Mouse (Mus musculus): ENCODE measurements around the gene Rhox4d. TPM values are rescaled to one million over a fixed set of nuclear protein-coding genes. Genes with fewer than 3 reads are reported as not detected.
"Not testable (repeated sequence)": the region's sequence is repeated elsewhere in the genome, so short reads cannot be mapped to it uniquely, and the experiment has no call there.

Rhox4d gene
- total RNA-seq (2022): not detected

DNA sequence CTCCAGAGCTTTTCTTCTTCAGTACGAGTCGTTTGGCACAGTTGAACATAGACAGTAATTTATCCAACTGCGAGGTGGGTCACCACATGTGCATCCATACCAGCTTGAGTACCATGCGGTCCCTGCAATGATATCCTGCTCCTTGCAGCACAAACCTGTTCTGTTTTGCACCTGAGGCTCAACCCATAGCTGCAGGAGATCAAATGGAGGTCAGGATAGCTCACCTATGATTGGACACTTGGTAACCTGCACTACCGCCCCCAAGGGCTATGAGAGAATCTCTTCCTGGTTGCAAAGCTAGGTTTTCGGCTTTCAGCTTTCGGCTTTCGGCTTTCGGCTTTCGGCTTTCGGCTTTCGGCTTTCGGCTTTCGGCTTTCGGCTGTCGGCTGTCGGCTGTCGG is at the start of gene Rhox4d:
Rhox4d (plus strand) TSS at position 301 of the 400 bp plus-strand sequence.
- not testable (repeated sequence) for DNase-seq

DNA sequence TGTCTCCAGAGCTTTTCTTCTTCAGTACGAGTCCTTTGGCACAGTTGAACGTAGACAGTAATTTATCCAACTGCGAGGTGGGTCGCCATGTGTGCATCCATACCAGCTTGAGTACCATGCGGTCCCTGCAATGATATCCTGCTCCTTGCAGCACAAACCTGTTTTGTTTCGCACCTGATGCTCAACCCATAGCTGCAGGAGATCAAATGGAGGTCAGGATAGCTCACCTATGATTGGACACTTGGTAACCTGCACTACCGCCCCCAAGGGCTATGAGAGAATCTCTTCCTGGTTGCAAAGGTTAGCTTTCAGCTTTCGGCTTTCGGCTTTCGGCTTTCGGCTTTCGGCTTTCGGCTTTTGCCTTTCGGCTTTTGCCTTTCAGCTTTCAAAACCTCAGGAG is 34.1 kb upstream of the Rhox4d start, which contains the start of gene Rhox4c:
Rhox4c (plus strand) TSS at position 301 of the 400 bp plus-strand sequence.
- DNase-seq: not testable (repeated sequence)

DNA sequence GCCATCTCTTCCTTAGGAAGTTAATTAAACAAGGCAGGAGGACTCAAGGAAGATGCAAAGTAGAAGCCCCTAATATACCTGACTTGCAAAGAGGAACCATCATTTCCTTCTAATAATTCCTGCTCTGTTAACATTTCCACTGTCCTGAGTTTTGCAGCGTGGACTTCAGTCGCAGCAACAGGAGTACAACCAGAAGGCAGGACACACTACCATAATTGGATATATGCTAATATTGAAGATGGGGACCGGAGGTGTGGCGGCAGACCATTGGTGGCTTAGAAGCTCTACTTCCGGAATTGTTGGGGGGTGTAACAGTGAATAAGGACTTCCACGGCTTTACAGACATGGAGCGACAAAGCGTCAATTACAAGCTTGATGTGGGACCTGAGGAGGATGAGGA is 16.0 kb downstream of the Rhox4d start, which contains the start of gene Rhox2e:
Rhox2e (plus strand) TSS at position 301 of the 400 bp plus-strand sequence.
- DNase-seq: not testable (repeated sequence)

DNA sequence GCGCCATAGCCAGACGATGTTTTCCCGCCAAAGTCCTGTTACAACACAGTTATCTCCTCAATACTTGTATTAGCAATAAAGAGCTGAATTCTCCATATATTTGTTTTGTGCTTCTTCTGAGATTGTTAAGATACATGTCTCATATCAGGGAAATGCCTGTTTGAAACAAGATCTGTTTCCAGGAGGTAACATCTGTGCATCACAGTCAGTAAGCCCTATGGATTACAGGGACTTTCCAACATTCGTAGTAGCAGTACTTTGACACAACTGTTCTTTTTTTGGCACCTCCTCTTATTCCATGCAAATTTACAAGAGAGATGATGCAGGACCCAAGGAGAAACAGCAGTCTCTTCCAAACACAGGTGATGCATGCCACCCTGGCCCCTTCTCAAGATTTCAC is 27.6 kb downstream of the Rhox4d start, which contains the start of gene Rhox3e:
Rhox3e (plus strand) TSS at position 301 of the 400 bp plus-strand sequence.
- DNase-seq: not testable (repeated sequence)

DNA sequence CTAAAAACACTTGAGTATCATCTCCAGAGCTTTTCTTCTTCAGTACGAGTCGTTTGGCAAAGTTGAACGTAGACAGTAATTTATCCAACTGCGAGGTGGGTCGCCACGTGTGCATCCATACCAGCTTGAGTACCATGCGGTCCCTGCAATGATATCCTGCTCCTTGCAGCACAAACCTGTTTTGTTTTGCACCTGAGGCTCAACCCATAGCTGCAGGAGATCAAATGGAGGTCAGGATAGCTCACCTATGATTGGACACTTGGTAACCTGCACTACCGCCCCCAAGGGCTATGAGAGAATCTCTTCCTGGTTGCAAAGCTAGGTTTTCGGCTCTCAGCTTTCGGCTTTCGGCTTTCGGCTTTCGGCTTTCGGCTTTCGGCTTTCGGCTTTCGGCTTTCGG is 43.0 kb downstream of the Rhox4d start, which contains the start of gene Rhox4e:
Rhox4e (plus strand) TSS at position 301 of the 400 bp plus-strand sequence.
- not testable (repeated sequence) for DNase-seq

Other genes starting within 250 kb of the Rhox4d start
- not detected for gene Rhox4a, start 249.0 kb upstream of the Rhox4d start, total RNA-seq (2022)
- gene Rhox3a2, start 134.3 kb upstream of the Rhox4d start, total RNA-seq (2022): not detected
- gene Rhox4a2, start 123.5 kb upstream of the Rhox4d start, total RNA-seq (2022): not detected
- not detected for gene Rhox2b, start 102.3 kb upstream of the Rhox4d start, total RNA-seq (2022)
- not detected for gene Rhox4b, start 81.9 kb upstream of the Rhox4d start, total RNA-seq (2022)
- gene Rhox2c, start 60.7 kb upstream of the Rhox4d start, total RNA-seq (2022): not detected
- gene Rhox3c, start 55.8 kb upstream of the Rhox4d start, total RNA-seq (2022): not detected
- not detected for gene Rhox4c, start 34.0 kb upstream of the Rhox4d start, total RNA-seq (2022)
- gene Rhox2d, start 20.9 kb upstream of the Rhox4d start, total RNA-seq (2022): not detected
- gene Rhox2e, start 16.1 kb downstream of the Rhox4d start, total RNA-seq (2022): not detected
- gene Rhox3e, start 27.7 kb downstream of the Rhox4d start, total RNA-seq (2022): not detected
- not detected for gene Rhox4e, start 43.1 kb downstream of the Rhox4d start, total RNA-seq (2022)
- not detected for gene Rhox2f, start 57.0 kb downstream of the Rhox4d start, total RNA-seq (2022)
- gene Rhox3f, start 66.6 kb downstream of the Rhox4d start, total RNA-seq (2022): not detected
- gene Rhox4f, start 93.3 kb downstream of the Rhox4d start, total RNA-seq (2022): not detected
- gene Rhox3g, start 114.3 kb downstream of the Rhox4d start, total RNA-seq (2022): not detected
- gene Rhox2g, start 129.1 kb downstream of the Rhox4d start, total RNA-seq (2022): not detected
- gene Rhox4g, start 137.0 kb downstream of the Rhox4d start, total RNA-seq (2022): not detected
- not detected for gene Rhox3h, start 154.4 kb downstream of the Rhox4d start, total RNA-seq (2022)
- not detected for gene Rhox2h, start 158.9 kb downstream of the Rhox4d start, total RNA-seq (2022)

Data from adrenal gland, adult 8-10 months (tissue).